Mouse (Mus musculus) limb, embryonic 12.5 days (tissue): ENCODE results near the gene Slc35a3. TPM values are rescaled to one million over a fixed set of nuclear protein-coding genes. Genes with fewer than 3 reads are reported as not detected.

Source experiments
- ATAC-seq: fragments of 200-750 bp; cut with Nextera tagmentation; 2 replicates; pipeline ENCODE4 v1.8.0; 2017; ENCODE audit warnings: low read depth, moderate TSS enrichment; ENCODE audit not compliant: insufficient number of reproducible peaks, insufficient read depth, low FRiP score, low TSS enrichment
- H3K27ac ChIP-seq: fragments of 300-500 bp; sonication (generic); 2 replicates; pipeline ENCODE4 v1.5.1; 2016; ENCODE audit warnings: mild to moderate bottlenecking, moderate library complexity
- H3K27me3 ChIP-seq: fragments of 300-500 bp; sonication (generic); 2 replicates; pipeline ENCODE4 v1.6.1; 2016; ENCODE audit warnings: mild to moderate bottlenecking, moderate library complexity
- H3K36me3 ChIP-seq: fragments of 300-500 bp; sonication (generic); 2 replicates; pipeline ENCODE4 v1.6.1; 2016; ENCODE audit warnings: mild to moderate bottlenecking, moderate library complexity
- H3K4me1 ChIP-seq: fragments of 300-500 bp; sonication (generic); replicated peaks from 2 replicates; pipeline ENCODE4 v1.6.1; 2016
- H3K4me2 ChIP-seq: fragments of 300-500 bp; sonication (generic); 2 replicates; pipeline ENCODE4 v1.6.1; 2016; ENCODE audit warnings: mild to moderate bottlenecking, moderate library complexity
- H3K4me3 ChIP-seq: fragments of 300-500 bp; sonication (generic); replicated peaks from 2 replicates; pipeline ENCODE4 v1.5.1; 2016; ENCODE audit warnings: mild to moderate bottlenecking
- H3K9ac ChIP-seq: fragments of 300-500 bp; sonication (generic); replicated peaks from 2 replicates; pipeline ENCODE4 v1.6.1; 2016; ENCODE audit warnings: mild to moderate bottlenecking, moderate library complexity
- H3K9me3 ChIP-seq: fragments of 300-500 bp; sonication (generic); 2 replicates; pipeline ENCODE4 v1.6.1; 2016; ENCODE audit warnings: mild to moderate bottlenecking, moderate library complexity
- WGBS: fragments of 180-500 bp; shearing (Covaris S2); methylation state at CpG from one replicate; pipeline ENCODE4 v1.1.7; 2016; 5-methylcytosine and 5-hydroxymethylcytosine counted together
- polyA plus RNA-seq: library from polyadenylated mRNA; unstranded; fragments of >200 nt; fragmentation: Nextera tagmentation; extraction: Ambion mirVana; gene quantifications from 2 replicates; pipeline ENCODE4 v1.2.1, GENCODE M21; 2016

Gene Slc35a3
- polyA plus RNA-seq, 1 experiment from 2014 or later = 11.3 TPM

GRCm38 (mm10) chr3:116723496-116724481 is 11.2 kb upstream of the Slc35a3 start:
- H3K4me1 ChIP-seq = no peaks in the 10 kb centered on the region
- no peak overlapping the region for H3K27ac ChIP-seq
- no peaks in the 10 kb centered on the region for H3K36me3 ChIP-seq
- H3K4me3 ChIP-seq = no peak overlapping the region
- no peak overlapping the region for H3K4me2 ChIP-seq
- no peaks in the 10 kb centered on the region for H3K27me3 ChIP-seq
- ATAC-seq = no peak
- no peaks in the 10 kb centered on the region for H3K9me3 ChIP-seq
- 67% methylated on average over 10 of the region's 10 CpGs for WGBS
- no peak overlapping the region for H3K9ac ChIP-seq

GRCm38 (mm10) chr3:116722980-116723379 is 10.3 kb upstream of the Slc35a3 start:
- Histone ChIP-seq H3K4me2 (no peak overlapping the region), H3K4me3 (no peak overlapping the region), H3K4me1 (no peaks in the 10 kb centered on the region), H3K36me3 (no peaks in the 10 kb centered on the region), H3K9ac (no peak overlapping the region), H3K27me3 (no peaks in the 10 kb centered on the region), H3K27ac (no peak overlapping the region), H3K9me3 (no peaks in the 10 kb centered on the region)
- WGBS = 79% methylated on average over 4 of the region's 4 CpGs
- no peak for ATAC-seq

- no peak overlapping the region for H3K27ac ChIP-seq
- no peaks in the 10 kb centered on the region; the same call in 1 of the 2 replicates for H3K27me3 ChIP-seq
- H3K36me3 ChIP-seq = no peaks in the 10 kb centered on the region
- H3K4me2 ChIP-seq = no peak overlapping the region
- H3K9ac ChIP-seq = no peak overlapping the region
- no peaks in the 10 kb centered on the region for H3K9me3 ChIP-seq
- ATAC-seq = no peak
- H3K4me1 ChIP-seq = no peaks in the 10 kb centered on the region
- no peak overlapping the region for H3K4me3 ChIP-seq
- 52% methylated on average over 3 of the region's 3 CpGs for WGBS
Measured at GRCm38 (mm10) chr3:116718951-116719350, 6.3 kb upstream of the Slc35a3 start.

GRCm38 (mm10) chr3:116713031-116713430 is 400 bp upstream of the Slc35a3 start:
- Histone ChIP-seq H3K4me2 (peak overlapping the region; percentile 68), H3K9ac (no peak overlapping the region), H3K4me1 (peaks cover 12% of the 10 kb centered on the region), H3K27me3 (peaks cover 7% of the 10 kb centered on the region; the same call in 1 of the 2 replicates), H3K36me3 (no peaks in the 10 kb centered on the region), H3K4me3 (peak overlapping the region; percentile 95), H3K27ac (no peak overlapping the region), H3K9me3 (no peaks in the 10 kb centered on the region)
- WGBS = 25% methylated on average over 5 of the region's 5 CpGs
- no peak for ATAC-seq

GRCm38 (mm10) chr3:116711624-116712435 is 801 bp downstream of the Slc35a3 start:
- H3K27ac ChIP-seq = peak overlapping the region; percentile 93
- H3K9ac ChIP-seq = peak overlapping the region; percentile 95
- under 1% methylated on average over 85 of the region's 85 CpGs for WGBS
- H3K9me3 ChIP-seq = no peaks in the 10 kb centered on the region
- peak; percentile 89 for ATAC-seq
- peak overlapping the region; percentile 68 for H3K4me2 ChIP-seq
- peaks cover 12% of the 10 kb centered on the region for H3K4me1 ChIP-seq
- no peaks in the 10 kb centered on the region; the same call in 1 of the 2 replicates for H3K36me3 ChIP-seq
- H3K4me3 ChIP-seq = peak overlapping the region; percentile 95
- peaks cover 7% of the 10 kb centered on the region; the same call in 1 of the 2 replicates for H3K27me3 ChIP-seq

- no peak overlapping the region for H3K27ac ChIP-seq
- H3K4me1 ChIP-seq = peaks cover 12% of the 10 kb centered on the region
- no peak for ATAC-seq
- peak overlapping the region; percentile 68 for H3K4me2 ChIP-seq
- WGBS = 53% methylated on average over 9 of the region's 9 CpGs
- H3K9me3 ChIP-seq = no peaks in the 10 kb centered on the region
- peak overlapping the region; percentile 95 for H3K9ac ChIP-seq
- H3K4me3 ChIP-seq = peak overlapping the region; percentile 95
- peaks cover 7% of the 10 kb centered on the region; the same call in 1 of the 2 replicates for H3K27me3 ChIP-seq
- peaks cover 4% of the 10 kb centered on the region; the same call in 1 of the 2 replicates for H3K36me3 ChIP-seq
Measured at GRCm38 (mm10) chr3:116710941-116711340, 1.7 kb downstream of the Slc35a3 start.

GRCm38 (mm10) chr3:116705637-116706204 is 6.9 kb downstream of the Slc35a3 start:
- H3K36me3 ChIP-seq = peaks cover 4% of the 10 kb centered on the region; the same call in 1 of the 2 replicates
- 95% methylated on average over 1 of the region's 1 CpGs for WGBS

GRCm38 (mm10) chr3:116703835-116704234 is 8.8 kb downstream of the Slc35a3 start:
- Histone ChIP-seq H3K4me1 (no peaks in the 10 kb centered on the region), H3K4me3 (no peak overlapping the region), H3K9ac (no peak overlapping the region), H3K27me3 (no peaks in the 10 kb centered on the region), H3K9me3 (no peaks in the 10 kb centered on the region), H3K36me3 (peaks cover 4% of the 10 kb centered on the region; the same call in 1 of the 2 replicates), H3K4me2 (no peak overlapping the region), H3K27ac (no peak overlapping the region)
- 88% methylated on average over 5 of the region's 5 CpGs for WGBS
- ATAC-seq = no peak

More at GRCm38 (mm10) chr3:116705637-116706204, 6.9 kb downstream of the Slc35a3 start:
- H3K9me3 ChIP-seq = no peaks in the 10 kb centered on the region
- H3K4me3 ChIP-seq = no peak overlapping the region
- H3K4me2 ChIP-seq = no peak overlapping the region
- no peaks in the 10 kb centered on the region for H3K27me3 ChIP-seq
- no peak overlapping the region for H3K27ac ChIP-seq
- H3K9ac ChIP-seq = no peak overlapping the region
- ATAC-seq = no peak
- H3K4me1 ChIP-seq = no peaks in the 10 kb centered on the region; the same call in none of the 2 replicates

- H3K4me2 ChIP-seq = no peak overlapping the region
- WGBS = 88% methylated on average over 1 of the region's 1 CpGs
- H3K9me3 ChIP-seq = no peaks in the 10 kb centered on the region
- H3K4me3 ChIP-seq = no peak overlapping the region
- H3K27me3 ChIP-seq = no peaks in the 10 kb centered on the region
- no peak overlapping the region for H3K27ac ChIP-seq
- no peak overlapping the region for H3K9ac ChIP-seq
- ATAC-seq = no peak
- no peaks in the 10 kb centered on the region for H3K4me1 ChIP-seq
- peaks cover 4% of the 10 kb centered on the region; the same call in 1 of the 2 replicates for H3K36me3 ChIP-seq
Measured at GRCm38 (mm10) chr3:116702647-116703272, 9.9 kb downstream of the Slc35a3 start.

GRCm38 (mm10) chr3:116701601-116702000 is 11.0 kb downstream of the Slc35a3 start:
- Histone ChIP-seq H3K9ac (no peak overlapping the region), H3K4me1 (no peaks in the 10 kb centered on the region), H3K27me3 (no peaks in the 10 kb centered on the region), H3K4me3 (no peak overlapping the region), H3K4me2 (no peak overlapping the region), H3K36me3 (peaks cover 2% of the 10 kb centered on the region; the same call in 1 of the 2 replicates), H3K9me3 (no peaks in the 10 kb centered on the region), H3K27ac (no peak overlapping the region)
- no peak for ATAC-seq
- 94% methylated on average over 4 of the region's 4 CpGs for WGBS
